Mouse (Mus musculus) adrenal gland (tissue): ENCODE results near the gene Ube4b.

Experiments used
- intact Hi-C: fragments of 180-260 bp; cut with DNase I; formaldehyde crosslinking; loops from one replicate; pipeline ENCODE4 v1.15.1; 2025

The Ube4b gene

GRCm38 (mm10) chr4:149344311-149344710, 82.2 kb downstream of the Ube4b start:
- intact Hi-C loops, result no loop called here

- intact Hi-C loops, result no loop called here
Measured at GRCm38 (mm10) chr4:149340680-149341079, 85.9 kb downstream of the Ube4b start.

- intact Hi-C loops, result no loop called here
Measured at GRCm38 (mm10) chr4:149339426-149340214, 86.9 kb downstream of the Ube4b start.

GRCm38 (mm10) chr4:149338137-149338536, 88.4 kb downstream of the Ube4b start:
- intact Hi-C loops, result no loop called here

- intact Hi-C loops, result no loop called here
Measured at GRCm38 (mm10) chr4:149337353-149337752, 89.2 kb downstream of the Ube4b start.

- intact Hi-C loops, result no loop called here
Measured at GRCm38 (mm10) chr4:149336302-149336701, 90.2 kb downstream of the Ube4b start.

- intact Hi-C loops, result no loop called here
Measured at GRCm38 (mm10) chr4:149334881-149335280, 91.7 kb downstream of the Ube4b start.

GRCm38 (mm10) chr4:149332726-149333125, 93.8 kb downstream of the Ube4b start:
- intact Hi-C loops, result no loop called here

- intact Hi-C loops, result no loop called here
Measured at GRCm38 (mm10) chr4:149330495-149330894, 96.1 kb downstream of the Ube4b start.

GRCm38 (mm10) chr4:149328735-149329134, 97.8 kb downstream of the Ube4b start:
- intact Hi-C loops, result no loop called here

- intact Hi-C loops, result no loop called here
Measured at GRCm38 (mm10) chr4:149327281-149327680, 99.3 kb downstream of the Ube4b start.

GRCm38 (mm10) chr4:149325411-149326162, 101.0 kb downstream of the Ube4b start:
- intact Hi-C loops, result no loop called here

- intact Hi-C loops, result no loop called here
Measured at GRCm38 (mm10) chr4:149323730-149324129, 102.8 kb downstream of the Ube4b start.

- intact Hi-C loops, result no loop called here
Measured at GRCm38 (mm10) chr4:149322718-149323117, 103.8 kb downstream of the Ube4b start.

GRCm38 (mm10) chr4:149322286-149322685, 104.3 kb downstream of the Ube4b start:
- intact Hi-C loops, result no loop called here

GRCm38 (mm10) chr4:149319088-149319487, 107.5 kb downstream of the Ube4b start:
- intact Hi-C loops, result no loop called here

- intact Hi-C loops, result no loop called here
Measured at GRCm38 (mm10) chr4:149317387-149317786, 109.2 kb downstream of the Ube4b start.

- intact Hi-C loops, result no loop called here
Measured at GRCm38 (mm10) chr4:149314275-149314837, 112.2 kb downstream of the Ube4b start.

GRCm38 (mm10) chr4:149313558-149314253, 112.8 kb downstream of the Ube4b start:
- intact Hi-C loops, result no loop called here

- intact Hi-C loops, result no loop called here
Measured at GRCm38 (mm10) chr4:149311996-149312395, 114.6 kb downstream of the Ube4b start.

- intact Hi-C loops, result loop anchor here (5.0 kb wide), 1 partner anchor 36 kb away; no protein-coding TSS in a partner anchor
Measured at GRCm38 (mm10) chr4:149308491-149308820, 118.1 kb downstream of the Ube4b start.
